Mouse (Mus musculus) C2C12 (cell line): Measurements from ENCODE around the gene Hjurp. TPM values are rescaled to one million over a fixed set of nuclear protein-coding genes. Genes with fewer than 3 reads are reported as not detected.

Experiments used
- H3K27me3 ChIP-seq: one replicate; pipeline ENCODE4 v1.6.1; 2011; ENCODE audit not compliant: control insufficient read depth, insufficient read depth, insufficient read length
- H3K36me3 ChIP-seq: one replicate; pipeline ENCODE4 v1.6.1; 2011; ENCODE audit not compliant: control insufficient read depth, insufficient read depth
- H3K4me3 ChIP-seq: one replicate; pipeline ENCODE4 v1.5.1; 2011; ENCODE audit warnings: mild to moderate bottlenecking, control low read depth; ENCODE audit not compliant: poor library complexity, insufficient read depth, severe bottlenecking
- H3K79me2 ChIP-seq: one replicate; pipeline ENCODE4 v1.6.1; 2011; ENCODE audit not compliant: control insufficient read depth, insufficient read depth
- H3K79me3 ChIP-seq: one replicate; pipeline ENCODE4 v1.6.1; 2011; ENCODE audit warnings: low read depth, control low read depth
- H3ac ChIP-seq: one replicate; pipeline ENCODE3; 2011; ENCODE audit warnings: low read depth; ENCODE audit not compliant: control insufficient read depth, insufficient read length
- CEBPB ChIP-seq: IDR thresholded peaks from one replicate; pipeline ENCODE4 v1.6.1; 2011; ENCODE audit warnings: low read depth, mild to moderate bottlenecking, control low read depth, moderate library complexity
- CTCF ChIP-seq: IDR thresholded peaks from one replicate; pipeline ENCODE4 v1.5.1; 2011; ENCODE audit not compliant: control insufficient read depth, insufficient read depth, insufficient read length
- FOSL1 ChIP-seq: IDR thresholded peaks from one replicate; pipeline ENCODE4 v1.8.0; 2011; ENCODE audit warnings: mild to moderate bottlenecking, low read length; ENCODE audit not compliant: poor library complexity, insufficient read depth, severe bottlenecking
- MAX ChIP-seq: IDR thresholded peaks from one replicate; pipeline ENCODE4 v1.6.1; 2011; ENCODE audit warnings: mild to moderate bottlenecking, control low read depth
- MYOD1 ChIP-seq: IDR thresholded peaks from one replicate; pipeline ENCODE4 v1.6.1; 2011; ENCODE audit warnings: low read depth; ENCODE audit not compliant: control insufficient read depth, insufficient read length
- MYOG ChIP-seq: IDR thresholded peaks from one replicate; pipeline ENCODE4 v1.6.1; 2011; ENCODE audit not compliant: control insufficient read depth, insufficient read length; ENCODE audit errors: extremely low read depth
- USF1 ChIP-seq: IDR thresholded peaks from one replicate; pipeline ENCODE4 v1.6.1; 2011; ENCODE audit warnings: low read depth, mild to moderate bottlenecking, control low read depth, moderate library complexity
- polyA plus RNA-seq: library from polyadenylated mRNA; unstranded; fragments of >200 nt; fragmentation: generic; extraction: Trizol; gene quantifications from one replicate; pipeline ENCODE4 v1.2.1, GENCODE M21; 2012; ENCODE audit warnings: missing spikeins

The Hjurp gene
- polyA plus RNA-seq, 1 experiment: 54.4 TPM

DNA sequence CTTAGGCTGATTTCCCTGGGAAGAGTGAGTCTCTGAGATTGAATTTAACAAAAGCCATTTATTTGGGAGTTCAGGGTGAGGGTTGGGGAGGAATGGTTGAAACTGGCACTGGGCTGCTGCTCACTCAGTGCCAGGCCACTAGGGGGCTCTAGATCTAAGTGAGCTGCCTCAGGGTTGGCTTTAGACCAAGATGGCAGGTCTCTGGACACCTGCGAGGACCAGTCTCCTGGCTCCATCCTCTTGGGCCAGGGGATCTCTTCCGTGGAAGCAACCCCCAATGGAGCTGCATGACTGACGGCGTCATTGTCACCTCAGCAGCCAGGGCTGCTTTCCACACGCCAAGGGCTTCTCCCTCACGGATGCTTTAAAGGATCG, 7.5 kb upstream of the Hjurp start:
- H3K27me3 ChIP-seq: no peaks in the 10 kb centered on the region
- TF ChIP-seq MYOD1: no peak
- peak; percentile 34 for TF ChIP-seq CTCF
- no peak overlapping the region for H3ac ChIP-seq
- no peaks in the 10 kb centered on the region for H3K79me2 ChIP-seq
- no peaks in the 10 kb centered on the region for H3K79me3 ChIP-seq
- H3K36me3 ChIP-seq: no peaks in the 10 kb centered on the region
- no peak overlapping the region for H3K4me3 ChIP-seq

DNA sequence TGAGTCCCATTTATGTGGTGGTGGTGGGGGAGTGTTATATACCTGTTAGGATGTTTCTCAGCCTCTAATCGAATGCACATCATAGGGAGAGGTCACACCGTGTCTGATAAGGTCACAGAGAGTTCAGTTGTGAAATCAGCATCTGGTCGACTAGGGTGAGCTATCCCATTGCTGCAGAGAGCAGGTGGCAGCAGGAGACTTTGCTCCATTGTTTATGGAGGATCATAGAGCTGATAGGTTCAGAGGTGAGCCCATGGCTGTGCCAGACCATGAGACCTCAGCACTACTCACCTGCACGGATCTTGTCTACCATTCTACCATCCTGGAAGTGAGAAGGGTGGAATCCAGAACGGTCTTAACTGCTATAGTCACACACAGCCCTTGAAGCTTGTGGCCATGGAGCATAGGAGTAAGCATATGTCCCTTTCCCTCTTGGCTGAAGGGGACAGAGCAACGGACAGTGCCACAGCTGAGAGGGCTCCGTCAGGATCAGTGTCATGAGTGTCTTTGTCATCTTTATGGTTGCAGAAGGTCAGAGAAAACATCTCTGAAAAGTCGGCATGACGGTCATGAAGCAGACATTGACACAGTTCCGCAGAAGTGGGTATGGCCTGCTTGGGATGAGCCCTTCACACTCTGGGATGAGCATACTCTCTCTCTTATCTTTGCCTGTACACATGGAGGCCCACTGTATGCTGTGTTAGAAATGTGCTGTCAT, 7.0 kb upstream of the Hjurp start:
- Histone ChIP-seq H3ac (no peak overlapping the region), H3K79me2 (no peaks in the 10 kb centered on the region), H3K36me3 (no peaks in the 10 kb centered on the region), H3K4me3 (no peak overlapping the region), H3K79me3 (no peaks in the 10 kb centered on the region), H3K27me3 (no peaks in the 10 kb centered on the region)
- TF ChIP-seq MAX (no peak), MYOG (no peak), CEBPB (no peak), MYOD1 (no peak), CTCF (no peak), FOSL1 (no peak), USF1 (no peak)

DNA sequence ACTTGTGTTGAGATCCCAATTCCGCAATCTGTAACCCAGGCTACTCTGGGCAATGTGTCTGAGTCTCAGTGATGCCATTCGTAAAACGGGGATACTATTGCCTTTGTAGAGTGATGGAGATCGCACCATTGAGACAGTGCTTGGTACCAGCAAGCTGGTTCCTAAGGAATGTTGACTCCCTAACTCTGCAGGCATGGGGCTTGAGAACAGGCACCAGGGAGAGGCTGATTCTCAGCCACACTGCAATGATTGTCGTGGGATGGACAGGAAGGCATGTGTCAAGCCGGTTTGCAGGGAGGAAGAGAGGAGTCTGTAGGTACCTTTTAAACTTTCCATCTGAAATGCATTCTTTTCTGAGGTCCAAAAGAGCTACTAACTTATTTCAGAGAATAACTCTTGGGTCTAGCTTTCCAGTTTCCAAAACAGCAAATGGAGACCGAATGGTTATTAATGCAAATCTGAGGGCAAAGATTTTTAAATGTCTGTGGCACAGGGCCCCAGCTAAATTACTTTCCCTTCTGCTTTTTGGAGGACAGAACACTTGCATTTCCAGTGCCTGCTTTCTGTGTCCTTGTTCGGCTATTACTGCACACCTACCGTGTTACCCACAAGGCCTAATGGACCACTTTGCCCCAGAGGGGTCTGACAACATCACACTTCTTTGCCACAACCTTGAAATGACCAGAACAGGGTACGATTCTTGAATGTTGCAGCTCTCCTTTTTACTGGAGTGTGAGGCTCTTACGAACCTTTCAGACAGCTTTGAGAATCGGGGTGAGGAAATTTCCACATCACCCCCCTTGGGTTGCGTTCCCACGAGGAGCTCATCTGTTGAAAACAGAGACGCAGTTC, 6.2 kb upstream of the Hjurp start:
- H3K36me3 ChIP-seq: no peaks in the 10 kb centered on the region
- TF ChIP-seq FOSL1: no peak
- no peak for TF ChIP-seq CEBPB
- no peak for TF ChIP-seq MYOG
- TF ChIP-seq CTCF: no peak
- no peak for TF ChIP-seq MYOD1
- TF ChIP-seq USF1: no peak
- no peak for TF ChIP-seq MAX
- no peak overlapping the region for H3ac ChIP-seq
- no peaks in the 10 kb centered on the region for H3K79me3 ChIP-seq
- no peaks in the 10 kb centered on the region for H3K79me2 ChIP-seq
- no peaks in the 10 kb centered on the region for H3K27me3 ChIP-seq
- H3K4me3 ChIP-seq: no peak overlapping the region

DNA sequence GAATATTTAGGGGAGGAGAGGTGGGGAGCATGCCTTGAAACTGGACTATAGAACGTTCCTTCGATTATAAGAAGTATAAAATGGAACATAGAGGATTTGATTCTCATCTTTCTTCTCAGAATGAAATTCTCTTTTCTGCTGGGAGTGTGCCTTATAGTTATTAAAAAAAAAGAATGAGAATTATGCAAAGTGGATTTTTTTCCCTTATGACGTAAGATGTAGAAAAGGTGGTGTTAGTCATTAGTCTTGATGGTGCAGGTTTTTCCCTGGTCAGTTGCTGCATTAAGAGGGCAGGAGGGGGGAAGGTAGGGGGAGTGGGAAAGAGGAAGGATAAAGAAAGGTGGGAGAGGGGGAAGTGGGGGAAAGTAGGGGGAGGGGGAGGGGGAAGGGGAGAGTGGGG, 4.9 kb upstream of the Hjurp start:
- no peaks in the 10 kb centered on the region for H3K27me3 ChIP-seq
- no peak overlapping the region for H3ac ChIP-seq
- no peaks in the 10 kb centered on the region for H3K79me3 ChIP-seq
- TF ChIP-seq MAX (no peak), CEBPB (no peak), FOSL1 (no peak), CTCF (no peak), MYOG (no peak), MYOD1 (no peak), USF1 (no peak)
- no peaks in the 10 kb centered on the region for H3K79me2 ChIP-seq
- H3K36me3 ChIP-seq: no peaks in the 10 kb centered on the region
- no peak overlapping the region for H3K4me3 ChIP-seq

DNA sequence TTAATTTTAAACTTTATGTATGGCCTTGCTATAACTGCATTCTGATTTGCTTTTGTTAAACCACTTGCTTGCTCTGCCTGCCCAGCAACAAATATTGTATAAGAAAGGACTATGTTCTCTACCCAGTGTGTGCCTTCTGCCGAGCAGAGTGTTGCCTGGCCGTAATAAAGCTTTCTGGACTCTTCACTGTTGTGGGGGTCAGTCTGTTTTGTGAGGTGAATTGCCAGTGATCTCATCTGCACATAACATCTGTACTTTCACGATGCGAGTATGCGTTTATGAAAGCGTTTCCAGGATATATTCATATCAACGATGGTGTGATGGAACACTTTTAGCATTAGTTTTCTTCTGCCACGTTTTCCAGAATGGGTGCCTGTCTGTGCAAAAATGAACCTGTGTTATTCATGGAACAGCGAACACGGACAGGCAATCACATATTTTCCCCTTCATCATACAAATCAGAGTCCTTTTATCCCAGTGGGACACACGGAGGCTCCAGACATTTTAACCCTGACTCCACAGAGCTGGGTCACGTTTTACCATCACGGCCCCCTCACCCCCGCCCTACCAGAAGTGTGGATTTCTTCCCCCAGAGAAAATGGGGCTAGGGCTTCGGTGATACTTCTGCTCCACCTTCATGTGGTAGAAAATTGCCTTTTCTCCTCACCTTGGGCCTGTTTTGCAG, 2.7 kb upstream of the Hjurp start:
- H3ac ChIP-seq: no peak overlapping the region
- H3K36me3 ChIP-seq: peaks cover 9% of the 10 kb centered on the region
- H3K4me3 ChIP-seq: no peak overlapping the region
- no peak for TF ChIP-seq MAX
- no peak for TF ChIP-seq USF1
- TF ChIP-seq CTCF: no peak
- no peak for TF ChIP-seq MYOG
- TF ChIP-seq CEBPB: no peak
- no peak for TF ChIP-seq MYOD1
- TF ChIP-seq FOSL1: no peak
- no peaks in the 10 kb centered on the region for H3K27me3 ChIP-seq
- peaks cover 21% of the 10 kb centered on the region for H3K79me2 ChIP-seq
- H3K79me3 ChIP-seq: peaks cover 19% of the 10 kb centered on the region
